Mouse (Mus musculus) WW6 (cell line): ENCODE results near the gene 4833420G17Rik.
A peak's percentile ranks its signal among the peaks of the same experiment; 100 is the strongest.
"Not testable (repeated sequence)": the region's sequence is repeated elsewhere in the genome, so short reads cannot be mapped to it uniquely, and the experiment has no call there.

Source experiments
- DNase-seq: peaks from one replicate; pipeline ENCODE4 v3.0.0-alpha.2; 2013; ENCODE audit warnings: low read depth, low spot score

Gene 4833420G17Rik

DNA sequence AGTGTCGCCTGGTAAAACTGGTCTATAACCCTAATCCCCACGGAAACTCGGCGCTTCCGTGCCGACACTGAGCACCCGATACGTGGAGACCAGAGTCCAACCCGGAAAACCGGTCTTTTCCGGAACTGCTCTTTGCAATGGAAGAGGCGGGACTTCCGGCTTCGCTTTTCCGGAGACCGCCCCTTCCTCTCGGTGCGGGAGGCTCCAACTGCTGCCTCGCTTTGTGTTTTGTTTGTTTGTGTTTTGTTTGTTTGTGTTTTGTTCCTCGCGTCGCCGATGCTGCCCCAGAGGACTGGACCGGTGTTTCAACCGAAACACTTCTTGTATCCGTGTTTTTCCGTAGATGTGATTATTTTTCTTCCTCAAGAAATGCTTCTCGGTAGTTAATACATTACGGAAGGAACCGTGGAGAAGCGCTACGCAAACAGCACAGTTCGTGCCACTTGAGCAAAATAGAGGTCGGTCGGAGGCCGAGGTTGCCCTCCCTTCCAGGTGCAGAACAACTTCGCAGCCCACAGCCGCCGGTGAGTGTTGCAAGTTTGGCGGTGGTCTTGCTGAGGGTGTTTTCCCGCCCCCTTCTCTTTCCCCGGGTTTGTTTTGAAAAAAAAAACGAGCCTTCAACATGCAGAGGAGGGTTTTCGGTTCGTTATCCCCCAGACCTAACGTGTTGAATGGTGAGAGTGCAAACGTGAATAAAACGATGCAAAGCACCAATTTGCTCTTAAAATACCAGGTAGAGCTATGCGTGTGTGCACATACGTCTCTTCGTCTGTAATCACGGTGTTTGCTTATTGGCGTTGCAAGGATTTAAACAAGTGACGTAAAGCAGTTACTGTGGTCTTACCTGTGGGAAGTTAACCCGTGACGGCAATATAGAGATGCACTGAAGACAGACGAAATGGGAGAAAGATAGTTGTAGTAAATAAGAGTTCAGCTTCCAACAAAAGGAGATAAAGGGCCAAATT is at the start of gene 4833420G17Rik:
4833420G17Rik (plus strand) TSS at position 173 of the 965 bp plus-strand sequence.
- peak; percentile 71 for DNase-seq

DNA sequence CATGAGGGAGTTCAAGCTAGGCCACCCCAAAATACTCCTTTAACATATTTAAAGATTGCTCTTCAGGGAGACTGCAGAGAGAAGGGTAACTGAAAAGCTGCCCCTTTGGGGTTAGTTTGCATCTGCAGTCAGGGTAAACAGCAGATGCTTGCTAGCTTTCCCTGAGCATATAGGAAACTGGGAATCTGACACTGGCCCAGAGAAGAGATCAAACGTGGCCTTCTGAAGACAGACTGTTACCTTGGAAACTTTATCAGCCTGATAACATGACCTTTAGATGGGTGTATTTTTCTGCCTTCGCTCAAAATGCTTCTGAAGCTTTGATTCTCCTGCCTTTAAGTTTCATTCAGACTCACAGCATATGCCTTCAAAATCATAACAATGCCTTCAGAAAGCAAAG is 49.5 kb upstream of the 4833420G17Rik start:
- DNase-seq, result no peak

GRCm38 (mm10) chr13:119418479-119418878 is 44.1 kb upstream of the 4833420G17Rik start:
- no peak for DNase-seq

- no peak for DNase-seq
These were observed 32.4 kb upstream of the 4833420G17Rik start for GRCm38 (mm10) chr13:119430164-119430563.

GRCm38 (mm10) chr13:119432041-119432440 is 30.5 kb upstream of the 4833420G17Rik start:
- no peak for DNase-seq

DNA sequence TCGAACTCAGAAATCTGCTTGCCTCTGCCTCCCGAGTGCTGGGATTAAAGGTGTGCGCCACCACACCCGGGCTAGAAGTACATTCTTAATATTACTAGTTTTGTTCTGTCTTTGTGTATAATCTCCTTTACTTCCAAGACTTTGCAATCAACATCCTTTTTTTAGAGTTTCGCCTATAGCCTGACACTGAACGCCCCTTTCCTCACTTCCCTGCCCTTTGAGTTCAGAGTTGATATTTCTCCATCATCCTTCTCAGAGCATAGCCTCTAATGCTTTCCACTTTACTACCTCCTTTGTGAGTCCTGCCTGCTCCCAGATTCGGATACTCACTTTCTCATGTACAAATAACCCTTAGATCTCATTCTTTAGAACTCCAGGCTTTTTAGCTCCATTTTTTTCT is 28.2 kb upstream of the 4833420G17Rik start:
- no peak for DNase-seq

DNA sequence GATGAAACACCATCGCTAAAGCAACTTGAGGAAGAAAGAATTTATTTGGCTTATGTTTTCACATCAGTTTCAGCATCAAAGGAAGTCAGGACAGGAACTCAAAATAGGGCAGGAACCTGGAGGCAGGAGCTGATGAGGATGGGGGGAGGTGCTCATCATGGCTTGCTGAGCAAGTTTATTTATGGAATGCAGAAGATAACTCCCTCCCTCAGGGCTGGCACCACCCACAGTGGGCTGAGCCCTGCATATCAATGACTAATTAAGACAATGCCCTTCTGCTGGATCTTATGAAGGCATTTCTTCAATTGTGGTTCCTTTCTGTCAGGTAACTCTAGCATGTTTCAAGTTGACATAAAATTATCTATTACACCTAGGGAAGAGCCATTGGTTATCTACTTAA is 20.3 kb upstream of the 4833420G17Rik start:
- no peak for DNase-seq

DNA sequence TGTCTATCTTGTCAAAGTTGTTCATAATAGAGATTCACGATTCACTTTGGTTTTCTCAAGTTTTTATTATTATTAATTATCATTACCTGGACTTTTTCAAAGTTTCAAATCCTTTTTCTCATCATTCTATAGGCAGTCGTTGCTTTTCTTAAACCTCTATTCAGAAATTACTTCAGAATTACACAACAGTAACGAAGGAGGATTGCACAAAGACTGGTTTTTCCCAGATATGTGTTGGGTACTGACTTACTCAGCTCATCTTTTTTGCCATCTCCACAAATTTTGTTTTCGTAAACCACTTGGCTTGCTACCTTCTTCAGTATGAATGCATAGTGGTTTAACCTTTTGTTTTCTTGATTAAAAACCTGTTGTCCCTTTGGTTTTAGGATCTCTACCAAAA is 9.0 kb upstream of the 4833420G17Rik start:
- DNase-seq, result no peak

GRCm38 (mm10) chr13:119455082-119455481 is 7.5 kb upstream of the 4833420G17Rik start:
- DNase-seq, result no peak

DNA sequence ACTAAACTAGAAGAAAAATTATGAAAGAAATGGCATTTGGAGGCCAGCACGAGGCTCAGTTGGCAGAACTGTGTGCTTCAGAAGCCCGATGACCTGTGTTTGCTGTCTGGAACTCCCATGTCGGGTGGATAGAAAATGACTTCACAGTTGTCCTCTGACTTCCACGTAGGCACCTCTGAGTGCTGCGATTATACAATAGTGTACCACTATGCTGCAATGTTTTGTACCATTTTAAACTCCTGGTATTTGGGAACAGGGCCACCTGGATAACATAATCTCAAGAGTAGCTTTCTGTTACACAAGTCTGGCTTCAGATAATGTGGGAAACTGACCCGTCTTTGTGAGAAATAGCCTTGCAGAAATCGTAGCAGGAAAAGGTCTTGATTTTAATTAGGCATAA is 6.2 kb upstream of the 4833420G17Rik start:
- DNase-seq, result no peak

DNA sequence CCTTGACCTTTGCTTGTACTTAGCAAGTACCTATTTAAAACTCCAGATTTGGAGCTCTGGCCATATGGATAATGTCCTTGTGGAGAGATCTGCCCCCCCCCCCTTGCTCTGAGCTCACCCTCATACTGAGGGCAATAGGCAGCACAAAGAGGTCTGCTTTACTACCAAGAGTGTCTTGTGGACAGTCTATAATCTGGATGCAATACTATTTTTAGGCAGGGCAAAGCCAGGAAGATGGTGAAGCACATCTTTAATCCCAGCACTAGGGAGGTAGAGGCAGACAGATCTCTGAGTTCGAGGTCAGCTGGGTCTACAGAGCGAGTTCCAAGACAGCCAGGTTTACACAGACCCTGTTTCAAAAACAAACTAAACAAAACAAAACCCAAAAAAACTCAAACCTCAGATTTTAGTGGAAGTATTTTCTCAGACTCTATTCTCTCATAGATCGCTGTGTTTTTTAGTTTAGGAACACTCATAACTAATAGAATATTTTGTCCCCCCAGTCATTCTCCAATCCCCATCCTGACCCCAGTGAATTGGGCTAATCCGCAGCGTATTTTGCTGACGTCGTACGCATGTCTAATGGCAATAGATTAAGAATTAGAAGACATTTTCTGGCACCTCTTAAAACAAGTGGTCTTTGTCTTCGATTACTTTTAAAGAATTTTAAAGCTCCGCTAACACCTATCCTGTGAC is 520 bp upstream of the 4833420G17Rik start:
- no peak for DNase-seq

- no peak for DNase-seq
These were observed 14.1 kb downstream of the 4833420G17Rik start for GRCm38 (mm10) chr13:119476631-119477030.

DNA sequence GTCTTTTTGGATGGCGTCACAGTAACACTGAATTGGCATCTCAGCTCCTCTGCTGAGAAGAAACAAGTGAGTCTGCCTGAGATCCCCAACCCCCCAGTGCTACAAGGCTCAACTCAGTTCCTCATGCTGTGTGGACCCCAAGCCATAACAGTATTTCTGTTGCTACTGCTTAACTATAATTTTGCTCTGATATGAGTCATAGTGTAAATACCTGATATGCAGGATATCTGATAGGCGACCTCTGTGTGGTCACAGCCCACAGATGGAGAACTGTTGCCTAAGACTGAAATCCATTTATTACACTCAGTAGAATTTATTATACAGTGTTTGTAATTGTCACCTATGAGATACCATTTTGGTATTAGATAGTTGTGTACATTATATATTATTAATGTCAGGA is 15.2 kb downstream of the 4833420G17Rik start:
- DNase-seq, result no peak

GRCm38 (mm10) chr13:119487354-119487753 is 24.8 kb downstream of the 4833420G17Rik start:
- no peak for DNase-seq

DNA sequence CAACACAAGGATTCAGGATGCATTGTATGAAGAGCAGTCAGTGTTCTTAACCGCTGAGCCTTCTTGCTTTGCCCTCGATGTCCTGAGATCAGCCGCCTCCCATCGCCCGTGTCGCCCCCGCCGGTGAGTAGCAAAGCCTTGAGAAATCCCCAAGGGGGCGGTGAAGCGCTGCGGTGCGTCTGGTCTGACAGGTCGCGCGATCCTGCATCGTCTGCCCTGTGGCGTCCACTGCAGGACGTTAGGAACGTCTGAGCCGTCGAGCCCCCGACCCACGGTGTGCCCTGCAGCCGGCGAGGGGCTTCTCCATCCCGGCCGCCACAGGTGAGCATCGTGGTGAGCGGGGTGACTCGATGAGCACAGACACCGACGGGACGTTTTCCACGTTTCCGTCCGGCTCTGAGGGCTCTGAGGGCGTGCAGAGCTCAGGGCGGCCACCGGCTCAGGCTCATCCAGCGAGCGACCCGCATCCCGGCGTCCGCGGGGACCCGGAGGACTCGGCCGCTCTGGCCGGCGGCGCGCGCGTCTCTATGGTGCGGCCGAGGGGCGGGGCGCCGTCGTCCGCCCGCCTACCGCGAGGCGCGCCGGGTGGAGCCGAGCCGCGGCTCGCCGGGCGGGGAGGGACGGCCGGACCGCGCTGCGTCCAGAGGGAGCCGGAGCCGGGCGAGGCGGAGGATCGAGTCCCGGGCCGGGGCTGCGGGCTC is 25.5 kb downstream of the 4833420G17Rik start, which contains the start of the genes Tmem267 and 3110070M22Rik:
Tmem267 (plus strand) TSS at position 160 of the 701 bp plus-strand sequence.
3110070M22Rik (minus strand) TSS at position 504 of the 701 bp plus-strand sequence.
- DNase-seq, result peak; percentile 54

DNA sequence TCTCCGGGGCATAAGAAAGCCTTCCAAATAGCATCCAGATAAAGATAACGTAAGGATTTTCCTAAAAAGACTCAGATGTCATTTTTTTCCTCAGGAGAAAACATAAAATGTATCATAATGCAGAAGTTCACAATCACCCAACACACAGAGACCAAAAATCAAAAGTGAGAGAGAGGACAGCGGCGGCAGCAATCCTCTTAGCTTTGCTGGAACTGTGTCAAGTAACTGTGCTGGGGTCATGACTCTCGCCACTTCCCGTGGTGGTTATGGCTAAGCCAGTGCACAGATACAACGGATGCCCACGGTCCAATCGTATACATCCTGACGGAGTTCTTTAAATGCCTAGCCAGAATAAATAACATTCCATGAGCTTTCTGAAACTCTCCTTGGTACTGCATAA is 29.5 kb downstream of the 4833420G17Rik start:
- DNase-seq, result not testable (repeated sequence)

- DNase-seq, result not testable (repeated sequence)
These were observed 32.4 kb downstream of the 4833420G17Rik start for GRCm38 (mm10) chr13:119494938-119495337.
